Mouse (Mus musculus) fibroblast of lung, adult 2 months (primary cell): ENCODE results near the gene Prr29.
"Not testable (repeated sequence)": the region's sequence is repeated elsewhere in the genome, so short reads cannot be mapped to it uniquely, and the experiment has no call there.

ENCODE experiments used
- DNase-seq: peaks from one replicate; pipeline ENCODE4 v3.0.0-alpha.2; 2011; ENCODE audit warnings: low read depth

Prr29 gene

GRCm38 (mm10) chr11:106365366-106365765 is at the start of gene Prr29:
Gene Prr29 (plus strand): TSS chr11:106365472.
- no peak for DNase-seq

- DNase-seq: no peak
These were observed 48.9 kb upstream of the Prr29 start for GRCm38 (mm10) chr11:106316416-106316815.

- DNase-seq: no peak
These were observed 47.5 kb upstream of the Prr29 start for GRCm38 (mm10) chr11:106317801-106318200.

GRCm38 (mm10) chr11:106318406-106319366 is 46.6 kb upstream of the Prr29 start:
- DNase-seq: no peak

- no peak for DNase-seq
These were observed 40.4 kb upstream of the Prr29 start for GRCm38 (mm10) chr11:106324858-106325257.

- DNase-seq: peak; percentile 10
These were observed 39.6 kb upstream of the Prr29 start for GRCm38 (mm10) chr11:106325566-106326206.

GRCm38 (mm10) chr11:106326475-106326874 is 38.8 kb upstream of the Prr29 start:
- no peak for DNase-seq

- DNase-seq: no peak
These were observed 36.8 kb upstream of the Prr29 start for GRCm38 (mm10) chr11:106328521-106328920.

- DNase-seq: no peak
These were observed 36.1 kb upstream of the Prr29 start for GRCm38 (mm10) chr11:106329128-106329527.

GRCm38 (mm10) chr11:106329682-106330081 is 35.6 kb upstream of the Prr29 start:
- no peak for DNase-seq

- no peak for DNase-seq
These were observed 32.8 kb upstream of the Prr29 start for GRCm38 (mm10) chr11:106332458-106332857.

GRCm38 (mm10) chr11:106334066-106334465 is 31.2 kb upstream of the Prr29 start:
- DNase-seq: no peak

GRCm38 (mm10) chr11:106338029-106338428 is 27.2 kb upstream of the Prr29 start:
- DNase-seq: no peak

- DNase-seq: no peak
These were observed 26.4 kb upstream of the Prr29 start for GRCm38 (mm10) chr11:106338870-106339269.

- DNase-seq: not testable (repeated sequence)
These were observed 25.9 kb upstream of the Prr29 start for GRCm38 (mm10) chr11:106339323-106339722.

- no peak for DNase-seq
These were observed 24.2 kb upstream of the Prr29 start for GRCm38 (mm10) chr11:106340990-106341520.

- no peak for DNase-seq
These were observed 20.4 kb upstream of the Prr29 start for GRCm38 (mm10) chr11:106344910-106345309.

GRCm38 (mm10) chr11:106349772-106350171 is 15.5 kb upstream of the Prr29 start:
- no peak for DNase-seq

GRCm38 (mm10) chr11:106350853-106351252 is 14.4 kb upstream of the Prr29 start:
- no peak for DNase-seq

GRCm38 (mm10) chr11:106351253-106351652 is 14.0 kb upstream of the Prr29 start:
- DNase-seq: no peak

- DNase-seq: no peak
These were observed 13.3 kb upstream of the Prr29 start for GRCm38 (mm10) chr11:106351941-106352340.

- DNase-seq: no peak
These were observed 12.1 kb upstream of the Prr29 start, which contains the start of gene Scn4a for GRCm38 (mm10) chr11:106353188-106353587. Gene Scn4a (minus strand): TSS chr11:106353288.

- no peak for DNase-seq
These were observed 11.1 kb upstream of the Prr29 start for GRCm38 (mm10) chr11:106354181-106354580.
